Mouse (Mus musculus) brown adipose tissue, adult 24 weeks (tissue): ENCODE measurements around the gene H3f3a. TPM values are rescaled to one million over a fixed set of nuclear protein-coding genes. Genes with fewer than 3 reads are reported as not detected.
"Not testable (repeated sequence)": the region's sequence is repeated elsewhere in the genome, so short reads cannot be mapped to it uniquely, and the experiment has no call there.

Experiments
- H3K27ac ChIP-seq: fragments of 200-500 bp; replicated peaks from 2 replicates; pipeline ENCODE4 v1.5.1; 2012; ENCODE audit warnings: low read depth, mild to moderate bottlenecking, low read length
- H3K4me1 ChIP-seq: fragments of 200-500 bp; 2 replicates; pipeline ENCODE4 v1.6.1; 2012; ENCODE audit warnings: low read length, mixed read lengths; ENCODE audit not compliant: control insufficient read depth, insufficient read depth, insufficient read length
- H3K4me3 ChIP-seq: fragments of 200-500 bp; 2 replicates; pipeline ENCODE4 v1.5.1; 2012; ENCODE audit warnings: low read depth, mild to moderate bottlenecking, low read length, moderate library complexity; ENCODE audit not compliant: insufficient read depth
- polyA plus RNA-seq: library from polyadenylated mRNA; stranded (reverse); fragments of >200 nt; gene quantifications from 2 replicates; pipeline ENCODE4 v1.2.4, GENCODE M21; 2012; ENCODE audit not compliant: missing spikeins, insufficient read depth, insufficient read length

The H3f3a gene
- 412 and 419 TPM in 2 replicates for polyA plus RNA-seq

- Histone ChIP-seq H3K4me3 (peak within 1 kb of the TSS; percentile 100), H3K27ac (peak within 1 kb of the TSS; percentile 77), H3K4me1 (0 out of 2 replicates have a peak, but pooled peaks cover 2% of the 10 kb centered on the region)
Observed at GRCm38 (mm10) chr1:180813885-180814740, at the start of gene H3f3a. TSS of gene H3f3a (minus strand) at chr1:180813943.

- Histone ChIP-seq H3K4me1 (no peaks in the 10 kb centered on the region), H3K4me3 (no peak overlapping the region), H3K27ac (no peak overlapping the region)
Observed at GRCm38 (mm10) chr1:180860030-180860429, 46.3 kb upstream of the H3f3a start.

GRCm38 (mm10) chr1:180858763-180859162 is 45.0 kb upstream of the H3f3a start:
- Histone ChIP-seq H3K27ac (no peak overlapping the region), H3K4me3 (no peak overlapping the region), H3K4me1 (no peaks in the 10 kb centered on the region)

GRCm38 (mm10) chr1:180850316-180851270 is 36.9 kb upstream of the H3f3a start, which contains the start of gene Sde2:
TSS of gene Sde2 (plus strand) at chr1:180851127.
- Histone ChIP-seq H3K27ac (peak within 1 kb of the TSS; percentile 87), H3K4me3 (peak within 1 kb of the TSS; percentile 77)

GRCm38 (mm10) chr1:180849701-180850301 is 36.1 kb upstream of the H3f3a start:
- Histone ChIP-seq H3K4me1 (peaks cover 12% of the 10 kb centered on the region), H3K4me3 (peak overlapping the region; percentile 47)

More at GRCm38 (mm10) chr1:180850316-180851270, 36.9 kb upstream of the H3f3a start, which contains the start of gene Sde2:
- peaks cover 12% of the 10 kb centered on the region for H3K4me1 ChIP-seq

GRCm38 (mm10) chr1:180848511-180849241 is 34.9 kb upstream of the H3f3a start:
- Histone ChIP-seq H3K4me3 (peak overlapping the region; percentile 47), H3K4me1 (peaks cover 12% of the 10 kb centered on the region), H3K27ac (peak overlapping the region; percentile 99)

More at GRCm38 (mm10) chr1:180849701-180850301, 36.1 kb upstream of the H3f3a start:
- H3K27ac ChIP-seq: peak overlapping the region; percentile 87

- Histone ChIP-seq H3K27ac (peak overlapping the region; percentile 99), H3K4me1 (peaks cover 12% of the 10 kb centered on the region), H3K4me3 (peak overlapping the region; percentile 47)
Observed at GRCm38 (mm10) chr1:180848114-180848510, 34.4 kb upstream of the H3f3a start.

GRCm38 (mm10) chr1:180841561-180842300 is 28.0 kb upstream of the H3f3a start:
- Histone ChIP-seq H3K4me1 (no peaks in the 10 kb centered on the region), H3K27ac (no peak overlapping the region), H3K4me3 (no peak overlapping the region)

GRCm38 (mm10) chr1:180839201-180839910 is 25.6 kb upstream of the H3f3a start:
- Histone ChIP-seq H3K4me1 (no peaks in the 10 kb centered on the region), H3K27ac (no peak overlapping the region), H3K4me3 (no peak overlapping the region)

GRCm38 (mm10) chr1:180838014-180838413 is 24.3 kb upstream of the H3f3a start:
- no peak overlapping the region for H3K4me3 ChIP-seq
- H3K4me1 ChIP-seq: no peaks in the 10 kb centered on the region
- H3K27ac ChIP-seq: no peak overlapping the region

- Histone ChIP-seq H3K4me3 (no peak overlapping the region), H3K27ac (no peak overlapping the region), H3K4me1 (no peaks in the 10 kb centered on the region)
Observed at GRCm38 (mm10) chr1:180837186-180837585, 23.4 kb upstream of the H3f3a start.

GRCm38 (mm10) chr1:180836467-180836866 is 22.7 kb upstream of the H3f3a start:
- H3K4me3 ChIP-seq, H3K27ac ChIP-seq, H3K4me1 ChIP-seq: not testable (repeated sequence)
